Mouse (Mus musculus) mature B cell (primary cell): Measurements from ENCODE around the gene Gh.

ENCODE experiments used
- in situ Hi-C: fragments of 300-500 bp; cut with MboI; formaldehyde crosslinking; loops from 2 replicates; pipeline ENCODE4 v1.14.3; 2019

Gene Gh

DNA sequence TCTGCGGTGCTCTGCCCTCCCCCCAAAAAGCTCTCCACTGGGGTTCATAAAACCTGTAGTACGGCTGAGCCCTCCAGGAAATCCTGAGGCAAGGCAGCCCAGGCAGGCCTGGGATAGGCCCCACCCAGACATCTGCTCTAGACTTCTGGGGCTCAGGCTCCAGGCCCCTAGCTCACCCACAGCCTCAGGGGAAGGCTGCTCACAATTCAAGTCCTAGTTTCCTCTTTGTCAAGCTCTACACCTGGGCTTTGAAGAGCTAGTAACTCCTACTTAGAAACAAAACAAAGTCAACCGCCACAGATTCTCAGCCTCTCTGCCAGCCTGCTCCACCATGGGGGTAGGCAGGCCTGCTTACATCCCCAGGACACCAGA is 32.6 kb downstream of the Gh start:
- in situ Hi-C loops, result no loop called here

- in situ Hi-C loops, result no loop called here
Measured at GRCm38 (mm10) chr11:106268326-106269059, 33.2 kb downstream of the Gh start.

GRCm38 (mm10) chr11:106267871-106268270 is 33.8 kb downstream of the Gh start:
- in situ Hi-C loops, result no loop called here

DNA sequence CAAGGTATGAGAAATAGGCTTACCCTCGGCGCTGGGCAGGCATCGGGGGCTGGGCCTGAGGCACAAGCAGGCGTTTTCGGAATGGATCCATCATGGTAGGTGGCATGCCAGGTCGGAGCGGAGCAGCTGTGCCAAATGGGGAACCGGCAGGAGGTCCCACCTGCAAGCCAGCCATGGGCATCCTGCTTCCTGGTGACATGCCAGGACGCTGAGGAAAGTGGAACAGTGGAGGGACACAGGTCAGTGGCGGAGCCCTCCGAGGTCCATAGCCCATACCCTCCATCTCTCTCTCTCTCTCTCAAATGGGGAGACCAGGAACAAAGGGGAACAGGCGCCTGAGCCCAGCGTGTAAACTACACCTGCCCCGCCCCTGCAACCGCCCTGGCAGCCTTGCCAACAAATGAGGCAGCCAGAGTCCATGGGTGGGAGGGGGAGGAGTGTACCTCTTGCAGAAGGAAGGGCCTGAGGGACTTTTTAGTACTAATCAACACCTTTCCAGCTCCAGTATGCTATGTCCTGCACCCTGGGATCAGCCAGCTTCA is 34.3 kb downstream of the Gh start:
- in situ Hi-C loops, result no loop called here

DNA sequence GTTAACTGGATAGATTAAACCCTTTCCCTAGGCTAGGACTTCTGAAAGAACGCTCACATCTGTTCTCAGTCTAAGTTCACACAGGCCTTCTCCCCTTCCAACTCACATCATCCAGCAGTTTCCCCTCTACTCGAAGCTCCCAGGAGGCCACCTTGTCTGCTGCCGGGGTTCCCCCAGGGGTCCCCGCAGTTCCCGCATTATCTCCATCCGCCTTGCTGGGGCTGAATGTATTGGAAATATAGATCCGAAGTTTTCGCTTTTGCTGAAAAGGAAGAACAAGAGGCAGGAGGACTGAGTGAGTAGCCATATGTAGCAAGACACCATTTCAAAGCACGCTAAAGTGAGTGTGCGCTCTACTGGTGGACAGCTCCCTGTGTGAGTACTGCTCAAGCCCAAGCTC is 35.2 kb downstream of the Gh start:
- in situ Hi-C loops, result no loop called here

- in situ Hi-C loops, result no loop called here
Measured at GRCm38 (mm10) chr11:106265570-106265969, 36.1 kb downstream of the Gh start.

DNA sequence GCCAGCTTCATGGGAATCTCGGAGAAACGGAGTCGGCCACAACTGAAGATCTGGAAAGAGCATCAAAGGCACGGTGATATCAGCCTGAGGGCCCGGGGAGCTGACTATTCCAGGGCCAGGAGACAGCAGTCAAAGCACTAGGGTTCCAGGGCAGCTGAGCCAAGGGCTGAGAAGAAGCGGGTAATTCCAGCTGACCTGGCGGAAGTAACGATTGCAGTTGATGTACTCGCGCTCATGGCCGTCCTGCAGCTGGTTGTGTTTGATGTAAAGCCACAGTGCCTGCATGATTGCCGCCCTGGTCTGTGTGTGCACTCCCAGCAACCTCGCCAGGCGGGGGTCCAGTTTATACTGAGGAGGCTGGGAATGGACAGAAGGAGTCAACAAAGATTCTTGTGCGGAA is 36.7 kb downstream of the Gh start:
- in situ Hi-C loops, result no loop called here

- in situ Hi-C loops, result no loop called here
Measured at GRCm38 (mm10) chr11:106263963-106264362, 37.7 kb downstream of the Gh start.

DNA sequence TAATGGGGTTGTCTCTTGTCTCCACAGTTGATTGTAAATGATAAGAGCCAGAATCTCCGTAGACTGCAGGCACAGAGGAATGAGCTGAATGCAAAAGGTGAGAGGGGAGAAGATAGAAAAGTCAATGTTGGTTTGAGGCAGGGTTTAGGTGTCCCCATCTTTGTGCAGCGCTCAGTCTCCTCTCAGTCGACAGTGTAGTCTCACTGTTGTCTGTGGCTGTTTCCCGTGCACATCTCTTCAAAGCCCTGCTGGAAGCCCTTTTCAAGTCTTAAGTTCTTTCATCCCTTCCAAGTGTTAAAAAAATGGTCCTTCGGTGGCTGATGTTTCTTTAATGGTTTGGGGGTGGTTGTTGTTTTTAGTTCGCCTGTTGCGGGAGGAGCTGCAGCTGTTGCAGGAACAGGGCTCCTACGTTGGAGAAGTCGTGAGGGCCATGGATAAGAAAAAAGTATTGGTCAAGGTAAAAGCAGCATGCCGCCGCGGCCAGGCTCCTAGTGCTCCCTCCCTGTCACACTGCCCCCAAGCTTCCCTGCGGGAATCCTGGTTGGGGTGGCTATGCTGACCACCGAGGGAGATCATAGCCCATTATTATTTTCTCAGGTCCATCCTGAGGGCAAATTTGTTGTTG is 40.7 kb downstream of the Gh start:
- in situ Hi-C loops, result no loop called here

GRCm38 (mm10) chr11:106256775-106257174 is 44.9 kb downstream of the Gh start:
- in situ Hi-C loops, result no loop called here

GRCm38 (mm10) chr11:106255685-106256451 is 45.8 kb downstream of the Gh start, which contains the start of the genes Ftsj3 and Psmc5:
Gene Ftsj3 (minus strand): TSS chr11:106256079.
Gene Psmc5 (plus strand): TSS chr11:106256154.
- in situ Hi-C loops, result no loop called here

- in situ Hi-C loops, result no loop called here
Measured at GRCm38 (mm10) chr11:106255174-106255573, 46.5 kb downstream of the Gh start.

DNA sequence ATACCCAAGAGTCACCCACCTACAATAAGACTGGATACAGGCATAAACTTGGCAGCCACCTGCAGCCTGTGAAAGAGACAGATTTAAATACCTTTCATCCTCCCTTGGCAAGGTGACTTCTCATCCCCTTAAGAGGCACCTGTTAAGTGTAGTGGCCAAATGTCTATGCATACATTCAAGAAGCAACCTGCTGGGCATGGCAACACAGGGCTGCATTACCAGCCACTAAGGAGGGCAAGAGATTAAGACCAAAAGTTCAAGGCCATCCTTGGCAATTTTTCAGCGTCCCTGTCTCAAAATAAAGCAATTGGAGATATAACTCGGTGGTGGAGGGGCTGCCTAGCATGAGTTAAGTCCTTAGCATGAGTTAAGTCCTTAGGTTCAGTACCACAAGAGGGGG is 46.9 kb downstream of the Gh start:
- in situ Hi-C loops, result no loop called here
